Mouse (Mus musculus): ENCODE measurements around the gene Kcnj11.
A peak's percentile ranks its signal among the peaks of the same experiment; 100 is the strongest.

Kcnj11 gene

DNA sequence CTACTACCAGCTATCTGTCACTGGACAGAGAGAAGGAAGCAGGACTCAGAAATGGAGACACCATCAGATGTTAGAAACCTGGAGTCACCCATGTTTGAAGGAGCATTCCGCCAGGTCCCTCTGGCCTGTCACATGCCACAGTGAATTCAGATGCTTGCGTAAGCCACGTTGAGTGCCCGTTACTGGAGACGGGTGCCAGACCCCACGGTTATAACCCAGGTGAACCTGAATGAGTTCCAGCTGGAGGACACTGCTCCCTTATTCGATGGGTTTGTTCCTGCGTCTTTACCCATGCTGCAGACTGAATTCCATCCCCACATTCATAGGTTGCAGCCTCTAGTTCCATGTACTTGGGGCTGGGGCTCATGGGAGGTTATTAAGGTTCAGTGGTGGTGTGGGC lies 3.2 kb upstream of the Kcnj11 start:
- no peak for DNase-seq (ENCODE audit: low read depth)

DNA sequence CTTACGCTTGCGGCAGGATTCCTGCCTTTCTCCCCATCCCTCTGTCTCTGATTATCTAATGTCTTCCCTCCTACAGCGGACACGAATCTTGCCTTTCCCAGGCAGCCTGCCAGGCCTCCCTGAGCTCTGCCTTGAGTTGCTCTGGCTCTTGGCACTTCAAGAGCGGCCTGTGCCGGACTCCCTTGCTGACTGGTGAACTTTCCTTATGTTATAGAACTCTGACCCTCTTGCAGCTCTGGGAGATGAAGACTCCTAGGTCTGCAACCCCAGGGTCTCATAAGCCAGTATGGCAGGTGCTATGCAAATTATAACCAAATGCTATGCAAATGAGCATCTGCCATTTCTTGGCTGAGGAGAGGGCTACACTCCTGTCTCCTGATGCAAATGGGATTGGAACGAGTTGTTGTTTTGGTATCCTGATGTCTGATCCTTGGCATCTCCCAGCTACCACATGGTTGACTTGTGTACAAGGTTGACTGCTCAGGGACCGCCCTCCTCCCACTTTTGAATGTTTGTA lies 2.6 kb upstream of the Kcnj11 start:
- DNase-seq (ENCODE audit: low read depth): peak; percentile 51

GRCm38 (mm10) chr7:46099682-46100081 lies 882 bp downstream of the Kcnj11 start:
- DNase-seq (ENCODE audit: low read depth): no peak

- DNase-seq (ENCODE audit: low read depth): no peak
Measured at GRCm38 (mm10) chr7:46098919-46099286, 1.7 kb downstream of the Kcnj11 start.

DNA sequence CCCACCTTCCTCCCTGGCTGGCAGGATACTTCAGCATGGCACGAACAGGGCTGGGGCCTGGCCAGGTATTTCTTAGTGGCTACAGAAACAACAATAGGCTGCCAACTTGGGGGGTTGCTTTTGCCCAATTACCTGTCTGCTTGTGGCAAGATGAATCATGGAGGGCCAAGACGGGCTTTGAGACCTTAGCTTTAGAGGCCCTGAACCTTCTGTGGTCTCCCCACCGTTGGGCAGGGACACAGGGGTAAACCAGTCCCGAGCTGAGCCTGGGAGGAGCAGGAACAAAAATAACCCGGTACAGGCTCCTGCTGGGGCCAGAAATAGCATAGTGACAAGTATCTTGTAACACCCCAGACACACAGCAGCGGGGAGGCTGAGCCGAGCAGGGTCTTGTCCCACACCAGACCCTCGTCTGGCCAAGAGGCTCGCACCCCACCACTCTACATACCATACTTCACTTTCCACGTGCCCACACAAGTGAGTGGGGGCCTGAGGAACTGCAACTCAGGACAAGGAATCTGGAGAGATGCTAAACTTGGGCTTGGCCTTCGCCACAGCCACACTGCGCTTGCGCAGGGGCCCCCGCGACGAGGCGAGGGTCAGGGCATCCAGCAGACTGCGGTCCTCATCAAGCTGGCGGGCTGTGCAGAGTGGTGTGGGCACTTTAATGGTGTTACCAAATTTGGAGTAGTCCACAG lies 2.2 kb downstream of the Kcnj11 start:
- DNase-seq (ENCODE audit: low read depth): no peak

DNA sequence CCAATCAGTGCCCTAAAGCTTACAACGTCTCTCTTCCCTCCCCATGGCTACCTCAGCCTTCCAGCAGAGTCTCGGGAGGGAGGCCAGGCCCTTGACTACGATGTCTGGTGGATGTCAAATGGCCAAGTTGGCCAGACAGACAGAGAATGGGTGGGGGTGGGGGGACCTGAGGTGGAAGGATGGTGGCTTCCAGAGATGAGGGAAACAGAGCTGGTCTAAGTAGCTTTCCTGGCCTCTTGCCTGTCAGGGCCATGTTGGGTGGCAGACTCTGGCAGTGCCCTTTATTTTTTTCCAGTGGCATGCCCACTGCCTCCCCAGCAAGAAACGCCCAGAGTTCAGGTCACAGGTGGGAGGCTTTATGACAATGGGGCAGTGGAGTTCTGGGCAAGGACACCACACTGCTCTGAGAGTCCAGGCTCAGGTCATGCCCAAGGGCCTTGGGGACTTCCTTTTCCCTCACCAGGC lies 3.2 kb downstream of the Kcnj11 start:
- DNase-seq (ENCODE audit: low read depth): no peak

DNA sequence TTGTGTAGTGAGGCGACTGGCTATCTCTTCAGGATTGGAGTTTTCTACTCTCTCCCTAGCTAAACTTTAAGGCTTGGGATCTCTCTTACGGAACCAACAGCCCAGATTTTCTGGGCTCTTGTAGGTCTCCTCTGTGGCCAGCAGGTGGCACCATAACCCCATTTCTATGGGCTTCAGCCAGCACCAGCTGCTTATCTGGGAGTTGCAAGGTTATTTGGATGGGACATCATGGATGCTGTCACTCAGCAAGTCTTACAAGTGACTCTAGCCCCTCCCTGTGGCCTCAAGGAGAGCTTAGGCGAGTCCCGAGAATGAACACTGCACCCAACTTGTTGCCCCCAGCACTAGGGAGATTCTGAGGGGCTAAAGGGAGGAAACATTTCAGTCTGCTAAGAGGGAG lies 4.4 kb downstream of the Kcnj11 start:
- DNase-seq (ENCODE audit: low read depth): peak; percentile 85

- DNase-seq (ENCODE audit: low read depth): no peak
Measured at GRCm38 (mm10) chr7:46092803-46093202, 7.8 kb downstream of the Kcnj11 start.

- DNase-seq (ENCODE audit: low read depth): no peak
Measured at GRCm38 (mm10) chr7:46088241-46088640, 12.3 kb downstream of the Kcnj11 start.

GRCm38 (mm10) chr7:46086378-46086777 lies 14.2 kb downstream of the Kcnj11 start:
- peak; percentile 50 for DNase-seq (ENCODE audit: low read depth)

GRCm38 (mm10) chr7:46084839-46085513 lies 15.6 kb downstream of the Kcnj11 start:
- DNase-seq (ENCODE audit: low read depth): peak; percentile 17

DNA sequence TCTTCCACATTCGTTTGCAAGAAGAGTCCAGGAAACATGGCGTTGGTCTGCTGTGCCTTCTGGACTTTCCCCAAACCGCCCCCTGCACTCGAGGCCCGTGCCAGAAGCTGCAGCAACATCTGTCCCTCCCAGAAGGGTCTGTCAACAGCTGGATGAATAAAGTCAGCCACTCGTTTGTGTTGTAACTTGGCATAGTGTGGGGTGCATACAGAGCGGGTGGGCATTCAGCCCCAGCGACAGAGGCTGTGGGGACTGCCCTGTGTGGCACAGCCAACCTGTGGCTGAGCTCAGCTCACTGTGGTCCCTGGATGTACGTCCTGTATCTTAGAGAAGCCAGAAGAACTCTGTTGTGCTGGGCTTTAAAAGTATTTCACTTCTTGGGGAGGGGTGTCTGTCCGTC lies 16.5 kb downstream of the Kcnj11 start:
- no peak for DNase-seq (ENCODE audit: low read depth)

GRCm38 (mm10) chr7:46077675-46078074 lies 22.9 kb downstream of the Kcnj11 start:
- DNase-seq (ENCODE audit: low read depth): no peak

- DNase-seq (ENCODE audit: low read depth): peak; percentile 15
Measured at GRCm38 (mm10) chr7:46076844-46077243, 23.7 kb downstream of the Kcnj11 start.

DNA sequence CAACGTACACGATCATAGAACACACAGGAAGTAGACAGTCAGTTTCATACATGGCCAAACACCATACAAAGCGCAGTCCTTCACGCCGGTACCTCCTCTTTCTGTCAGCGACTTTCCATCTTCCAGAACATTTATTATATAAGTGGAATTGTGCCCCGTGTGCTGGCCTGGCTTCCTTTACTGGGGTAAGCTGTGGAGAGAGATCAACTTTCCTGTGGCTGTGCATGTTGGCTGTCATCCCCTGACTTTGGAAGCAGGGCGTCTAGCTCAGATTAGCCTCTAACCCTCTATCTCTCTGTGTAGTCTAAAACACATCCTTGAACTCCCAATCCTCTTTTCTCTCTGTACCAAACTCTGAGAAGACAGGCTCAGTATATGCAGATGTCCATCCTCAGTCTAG lies 31.7 kb downstream of the Kcnj11 start:
- DNase-seq (ENCODE audit: low read depth): no peak

- DNase-seq (ENCODE audit: low read depth): no peak
Measured at GRCm38 (mm10) chr7:46063296-46063695, 37.3 kb downstream of the Kcnj11 start.

- DNase-seq (ENCODE audit: low read depth): no peak
Measured at GRCm38 (mm10) chr7:46061614-46062013, 39.0 kb downstream of the Kcnj11 start.

DNA sequence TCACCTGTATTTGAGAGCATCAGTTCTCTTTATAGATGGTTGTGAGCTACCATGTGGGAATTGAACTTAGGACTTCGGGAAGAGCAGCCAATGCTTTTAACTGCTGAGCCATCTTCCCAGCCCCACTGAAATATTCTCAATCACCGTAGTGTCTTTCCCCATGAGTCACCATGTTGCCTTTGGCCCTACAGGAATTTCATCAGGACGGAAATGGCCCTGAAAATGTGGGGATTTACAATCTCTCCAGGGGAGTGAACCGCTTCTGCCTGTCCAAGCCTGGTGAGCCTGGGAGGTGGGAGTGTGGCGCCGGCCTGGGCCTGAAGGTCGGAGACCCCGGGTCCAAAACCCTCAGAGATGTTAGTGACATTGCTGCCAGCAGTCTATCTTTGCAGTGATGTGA lies 39.9 kb downstream of the Kcnj11 start:
- peak; percentile 18 for DNase-seq (ENCODE audit: low read depth)

DNA sequence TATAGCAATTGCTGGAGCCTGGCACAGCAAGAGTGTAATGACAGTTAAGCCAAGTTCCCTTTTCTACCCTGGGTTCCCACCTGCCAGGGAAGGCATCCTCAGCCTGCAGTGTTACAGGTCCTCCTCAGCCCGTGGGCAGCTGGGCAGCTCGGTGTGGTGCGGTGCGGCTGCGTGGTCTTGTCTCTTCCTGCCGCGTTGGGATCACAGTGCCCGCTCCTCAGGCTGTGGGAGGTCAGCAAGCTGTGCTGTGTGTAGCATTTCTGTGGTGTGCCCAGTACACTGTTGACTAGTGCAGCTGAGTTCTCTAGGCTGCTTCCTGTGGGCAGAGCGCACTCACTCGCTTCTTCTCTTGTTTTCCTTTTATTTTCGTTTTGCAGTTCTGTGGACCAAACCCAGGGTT lies 41.7 kb downstream of the Kcnj11 start:
- DNase-seq (ENCODE audit: low read depth): no peak

DNA sequence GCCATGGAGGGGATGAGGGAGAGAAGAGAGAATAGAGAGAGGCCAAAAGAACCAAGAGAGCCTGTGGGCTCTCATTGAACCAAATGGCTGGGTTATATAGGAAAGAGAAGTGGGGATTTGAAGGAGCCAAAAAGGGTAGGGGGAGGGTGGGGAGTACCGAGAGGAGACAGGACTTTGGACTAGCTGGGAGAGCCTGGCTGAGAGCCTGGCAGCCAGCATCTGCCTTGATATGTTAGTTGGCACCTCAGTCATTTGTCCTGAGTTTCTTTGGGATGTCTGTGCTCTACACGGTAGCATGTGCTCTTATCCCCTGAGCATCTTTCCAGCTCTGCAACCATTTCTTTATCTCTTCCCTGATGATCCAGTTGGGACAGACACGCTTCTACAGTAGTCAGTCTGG lies 47.0 kb downstream of the Kcnj11 start:
- DNase-seq (ENCODE audit: low read depth): no peak

- DNase-seq (ENCODE audit: low read depth): peak; percentile 27
Measured at GRCm38 (mm10) chr7:46052161-46052821, 48.3 kb downstream of the Kcnj11 start.

- no peak for DNase-seq (ENCODE audit: low read depth)
Measured at GRCm38 (mm10) chr7:46049981-46050380, 50.6 kb downstream of the Kcnj11 start.
